Mouse (Mus musculus) adrenal gland (tissue): Measurements from ENCODE around the gene Gm7137.
"Not testable (repeated sequence)": the region's sequence is repeated elsewhere in the genome, so short reads cannot be mapped to it uniquely, and the experiment has no call there.

Source experiments
- intact Hi-C: fragments of 180-260 bp; cut with DNase I; formaldehyde crosslinking; loops from one replicate; pipeline ENCODE4 v1.15.1; 2025
- long read RNA-seq, 2 experiments: library from polyadenylated mRNA; unstranded; transcript quantifications; one replicate each; pipeline ENCODE4 v2.0.0; 2020; ENCODE audit warnings: borderline replicate concordance in 1 of 2; ENCODE audit not compliant: insufficient replicate concordance in 1 of 2

Gene Gm7137
- long read RNA-seq, experiment 1: 0 reads
- long read RNA-seq, experiment 2: 0 reads

DNA sequence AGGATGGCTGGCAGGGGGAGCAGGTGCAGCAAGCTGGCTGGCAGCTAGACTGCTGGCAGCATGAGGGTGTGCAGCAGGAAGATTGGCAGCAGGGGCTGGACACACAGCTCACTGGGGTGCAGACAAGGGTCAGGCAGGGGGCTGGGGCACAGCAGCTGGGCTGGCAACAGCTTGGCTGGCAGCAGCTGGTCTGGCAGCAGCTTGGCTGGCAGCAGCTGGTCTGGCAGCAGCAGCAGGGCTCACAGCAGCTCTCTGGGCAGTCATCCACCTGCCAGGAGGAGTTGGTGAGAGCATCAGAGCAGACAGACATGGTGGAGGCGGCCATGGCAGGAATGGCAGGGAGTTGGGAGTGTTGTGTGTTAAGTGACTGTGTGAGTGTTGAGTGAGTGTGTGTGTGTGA, at the start of gene Gm7137:
Gene Gm7137, minus strand, starts transcription at position 325 of the 400 bp plus-strand sequence.
- intact Hi-C loops: not testable (repeated sequence)

DNA sequence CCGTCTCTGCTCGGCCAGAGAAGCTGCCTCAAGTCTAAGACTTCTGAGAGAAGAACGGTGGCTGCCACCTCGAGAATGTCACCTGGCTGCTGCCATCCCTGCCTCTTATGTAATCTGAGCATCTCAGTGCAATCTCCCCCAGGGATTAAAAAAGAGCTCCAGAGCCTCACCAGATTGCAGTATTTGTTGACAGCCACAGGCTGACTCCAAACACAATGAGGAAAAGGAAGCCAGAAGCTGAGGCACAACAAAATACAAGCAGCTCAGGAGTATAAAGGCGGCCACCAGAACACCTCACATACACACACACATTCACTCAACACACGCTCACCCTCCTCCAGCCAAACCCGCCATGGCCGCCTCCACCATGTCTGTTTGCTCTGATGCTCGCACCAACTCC, 47.6 kb upstream of the Gm7137 start, which contains the start of gene Krtap10-10:
Gene Krtap10-10, plus strand, starts transcription at position 301 of the 400 bp plus-strand sequence.
- intact Hi-C loops: no loop called here

DNA sequence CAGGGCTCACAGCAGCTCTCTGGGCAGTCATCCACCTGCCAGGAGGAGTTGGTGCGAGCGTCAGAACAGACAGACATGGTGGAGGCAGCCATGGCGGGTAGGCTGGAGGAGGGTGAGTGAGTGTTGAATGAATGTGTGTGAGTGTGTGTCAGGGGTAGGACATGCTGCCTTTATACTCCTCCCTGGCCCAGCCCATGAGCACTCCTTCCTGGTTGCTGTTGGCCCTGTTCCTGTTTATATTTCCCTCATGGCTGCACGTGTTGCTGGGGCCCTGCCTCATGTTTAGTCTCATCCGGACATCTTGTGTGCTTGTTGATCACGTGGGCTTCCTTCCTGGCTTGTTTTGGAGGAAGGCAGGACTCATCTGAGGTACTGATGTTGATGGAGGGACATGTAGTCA, 39.0 kb upstream of the Gm7137 start, which contains the start of gene Krtap10-4:
Gene Krtap10-4, minus strand, starts transcription at position 145 of the 400 bp plus-strand sequence.
- intact Hi-C loops: no loop called here

DNA sequence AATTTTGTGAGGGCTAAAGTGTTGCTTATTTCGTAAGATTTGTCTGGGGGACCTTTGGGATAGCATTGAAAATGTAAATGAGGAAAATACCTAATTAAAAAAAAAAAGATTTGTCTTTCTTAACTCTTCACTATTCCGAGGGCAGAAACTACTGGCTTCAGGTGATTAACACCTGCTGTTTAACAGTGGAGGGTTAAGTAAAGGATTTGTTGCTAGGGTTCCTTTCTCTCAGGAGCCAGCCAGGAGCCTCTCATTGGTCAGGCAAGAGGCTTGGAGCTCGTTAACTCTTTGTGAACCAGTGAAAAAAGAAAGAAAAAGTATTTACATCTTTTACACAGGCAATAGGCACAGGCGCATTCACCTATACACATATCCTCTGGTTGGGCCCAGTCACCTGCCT, 31.2 kb upstream of the Gm7137 start:
- intact Hi-C loops: no loop called here

DNA sequence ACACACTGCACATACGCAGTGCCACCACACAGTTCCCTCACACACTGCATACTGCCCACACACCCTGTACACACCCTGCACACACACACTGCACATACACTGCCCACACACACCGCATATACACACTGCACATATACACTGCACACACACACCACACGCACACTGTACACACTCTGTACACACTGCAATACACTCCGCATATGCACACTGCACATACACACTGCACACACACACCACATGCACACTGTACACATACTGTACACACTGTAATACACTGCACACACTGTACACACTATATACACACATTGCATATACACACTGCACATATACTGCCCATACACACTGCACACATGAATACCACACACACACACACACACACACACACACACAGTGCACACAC, 30.5 kb upstream of the Gm7137 start:
- intact Hi-C loops: no loop called here

DNA sequence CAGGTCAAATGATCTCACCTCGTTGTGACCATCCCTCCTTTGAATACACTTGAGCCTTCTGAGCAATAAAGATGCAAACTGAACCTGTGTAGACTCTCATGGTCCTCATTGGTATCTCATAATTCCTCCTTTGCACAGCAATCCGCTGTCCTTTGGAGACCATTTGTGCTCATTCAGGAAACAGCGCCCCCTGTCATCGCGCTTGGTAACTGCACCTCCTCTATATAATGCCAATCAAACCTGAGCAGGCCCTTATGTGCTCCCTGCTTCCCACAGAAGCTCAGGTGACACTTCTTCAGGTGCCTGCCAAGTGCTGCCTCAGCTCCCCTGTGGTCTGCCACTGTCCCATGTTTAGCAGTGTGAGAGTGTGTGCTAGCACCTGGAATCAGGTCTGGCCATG, 27.5 kb upstream of the Gm7137 start:
- intact Hi-C loops: no loop called here

DNA sequence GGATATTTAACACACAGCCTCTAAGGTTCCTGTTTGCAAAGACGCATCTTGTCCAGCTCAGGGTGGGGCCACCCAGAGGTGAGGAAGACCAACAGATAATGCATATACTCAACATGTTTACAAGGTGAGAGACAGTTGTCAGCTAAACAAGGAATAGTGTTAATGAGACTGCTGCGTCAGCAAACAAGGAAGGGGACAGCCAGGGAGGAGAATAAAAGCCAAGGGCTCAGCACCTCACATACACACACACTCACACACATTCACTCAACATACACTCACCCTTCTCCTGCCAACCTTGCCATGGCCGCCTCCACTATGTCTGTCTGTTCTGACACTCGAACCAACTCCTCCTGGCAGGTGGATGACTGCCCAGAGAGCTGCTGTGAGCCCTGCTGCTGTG, 26.4 kb upstream of the Gm7137 start, which contains the start of gene Gm2696:
Gene Gm2696, plus strand, starts transcription at position 301 of the 400 bp plus-strand sequence.
- intact Hi-C loops: no loop called here

DNA sequence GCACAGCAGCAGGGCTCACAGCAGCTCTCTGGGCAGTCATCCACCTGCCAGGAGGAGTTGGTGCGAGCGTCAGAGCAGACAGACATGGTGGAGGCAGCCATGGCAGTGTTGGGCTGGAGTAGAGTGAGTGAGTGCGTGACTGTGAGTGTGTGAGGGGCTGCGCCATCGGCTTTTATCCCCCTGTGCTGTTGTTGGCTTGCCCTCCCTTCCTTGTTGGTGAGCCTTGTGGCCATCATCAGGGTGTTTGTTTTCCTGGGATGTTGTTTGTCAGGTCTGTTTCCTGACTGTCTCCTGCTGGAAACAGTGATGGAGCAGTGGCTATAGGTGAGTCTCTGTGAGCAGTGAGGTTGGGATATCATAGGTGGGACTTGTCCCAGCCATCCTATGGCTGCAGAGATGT, 23.7 kb upstream of the Gm7137 start, which contains the start of gene Gm9507:
Gene Gm9507, minus strand, starts transcription at position 101 of the 400 bp plus-strand sequence.
- intact Hi-C loops: no loop called here

DNA sequence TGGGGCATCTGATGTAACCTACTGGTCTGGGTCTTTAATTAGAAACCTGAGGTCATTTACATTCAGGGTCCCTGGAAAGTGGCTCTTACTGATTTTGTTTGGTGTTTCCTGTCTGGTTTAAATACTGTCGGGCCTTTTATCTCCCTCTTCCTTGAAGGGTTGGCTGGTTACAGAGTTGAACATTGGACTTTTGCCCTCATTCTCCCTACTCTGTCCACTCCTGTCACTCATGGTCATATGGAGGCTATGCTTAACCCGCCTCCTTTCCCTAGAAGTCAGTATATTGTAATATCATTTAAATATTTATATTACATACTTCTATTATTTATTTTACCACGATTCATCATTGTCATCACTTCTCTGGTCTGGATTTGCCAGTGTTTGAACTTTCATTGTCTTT, 16.1 kb upstream of the Gm7137 start:
- intact Hi-C loops: no loop called here

DNA sequence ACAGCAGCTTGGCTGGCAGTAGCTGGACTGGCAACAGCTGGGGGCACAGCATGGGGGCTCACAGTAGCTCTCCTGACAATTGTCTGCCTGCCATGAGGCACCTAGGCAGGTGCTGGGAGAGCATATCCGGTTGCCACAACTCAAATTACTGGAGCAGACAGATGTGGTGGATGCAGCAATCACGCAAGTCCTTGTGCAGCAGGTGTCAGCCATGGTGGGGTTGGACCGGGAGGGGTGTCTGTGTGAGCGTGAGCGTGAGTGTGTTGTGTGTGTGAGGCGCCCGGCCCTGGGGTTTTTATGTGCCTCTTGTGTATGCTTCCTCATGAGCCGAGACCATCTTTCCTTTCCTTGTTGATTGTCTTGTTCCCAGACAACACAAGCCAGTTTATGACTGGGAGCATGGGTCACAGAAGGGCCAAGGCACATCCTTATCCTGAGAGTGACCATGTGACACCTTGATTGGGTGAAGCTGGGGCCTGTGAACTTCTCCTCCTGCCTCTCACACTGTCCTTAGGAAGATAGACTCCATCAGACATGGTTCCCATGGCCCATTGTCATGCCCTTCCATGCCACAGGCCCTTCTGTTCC, 11.0 kb upstream of the Gm7137 start, which contains the start of gene Gm19668:
Gene Gm19668, minus strand, starts transcription at position 213 of the 588 bp plus-strand sequence.
- intact Hi-C loops: no loop called here

DNA sequence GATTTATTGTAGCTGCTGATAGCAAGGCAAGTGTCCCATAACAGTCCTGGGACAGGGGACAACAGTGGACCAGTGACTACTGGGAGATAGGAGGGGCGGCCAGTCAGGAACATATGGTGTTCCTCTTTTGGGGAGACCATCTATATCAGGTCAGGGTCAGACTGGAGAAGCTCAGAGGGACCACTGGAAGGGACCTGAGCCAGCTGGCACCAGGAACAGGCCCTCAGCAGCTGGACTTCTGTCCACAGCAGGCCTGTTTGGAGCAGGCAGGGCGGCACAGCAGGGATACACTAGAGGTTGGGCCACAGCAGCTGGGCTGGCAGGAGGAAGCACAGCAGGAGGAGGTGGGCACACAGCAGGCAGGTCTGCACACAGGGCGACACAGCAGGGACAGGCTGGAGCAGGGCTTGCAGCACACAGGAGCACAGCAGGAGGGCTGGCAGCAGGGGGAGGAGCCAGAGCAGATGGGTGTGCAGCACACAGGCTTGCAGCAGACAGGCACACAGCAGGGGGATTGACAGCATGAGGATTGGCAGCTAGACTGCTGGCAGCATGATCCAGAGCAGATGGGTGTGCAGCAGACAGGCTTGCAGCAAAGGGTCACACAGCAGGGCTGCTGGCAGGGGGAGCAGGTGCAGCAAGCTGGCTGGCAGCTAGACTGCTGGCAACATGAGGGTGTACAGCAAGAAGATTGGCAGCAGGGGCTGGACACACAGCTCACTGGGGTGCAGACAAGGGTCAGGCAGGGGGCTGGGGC, 10.3 kb upstream of the Gm7137 start:
- intact Hi-C loops: not testable (repeated sequence)

DNA sequence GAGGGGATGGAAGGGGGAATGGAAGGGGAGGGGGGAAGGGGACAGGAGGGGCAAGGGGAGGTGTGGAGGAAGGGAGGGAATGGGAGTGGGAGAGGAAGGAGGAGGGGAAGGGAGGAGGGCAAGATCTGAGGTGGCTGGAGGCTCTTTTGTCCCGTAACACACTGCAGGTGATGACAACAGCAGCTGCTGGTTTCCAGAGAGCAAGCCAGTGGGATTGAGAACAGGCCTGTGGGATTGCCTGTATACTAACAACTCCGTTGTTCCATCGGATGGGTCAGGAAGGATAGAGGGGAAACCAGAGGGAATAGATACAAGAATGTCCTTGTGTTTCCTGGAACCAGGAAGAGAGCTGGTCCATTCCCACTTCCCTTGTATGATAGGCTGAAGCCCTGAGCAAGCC, 9.7 kb upstream of the Gm7137 start:
- intact Hi-C loops: no loop called here

DNA sequence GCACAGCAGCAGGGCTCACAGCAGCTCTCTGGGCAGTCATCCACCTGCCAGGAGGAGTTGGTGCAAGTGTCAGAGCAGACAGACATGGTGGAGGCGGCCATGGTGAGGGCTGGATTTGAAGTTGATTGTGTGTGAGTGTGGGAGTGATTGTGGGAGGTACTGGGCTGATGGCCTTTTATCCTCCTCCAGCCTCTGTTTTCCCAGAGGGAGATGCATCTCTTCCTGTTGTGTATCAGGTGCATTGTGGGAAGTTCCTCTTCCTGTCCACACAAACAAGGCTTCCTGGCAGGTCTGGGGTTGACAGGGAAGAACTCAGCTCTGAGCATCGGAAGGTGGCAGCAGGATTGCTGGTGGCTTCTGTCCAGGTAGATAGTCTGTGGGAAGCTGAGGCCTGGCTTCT, 7.0 kb upstream of the Gm7137 start, which contains the start of gene Gm9639:
Gene Gm9639, minus strand, starts transcription at position 101 of the 400 bp plus-strand sequence.
- intact Hi-C loops: no loop called here

DNA sequence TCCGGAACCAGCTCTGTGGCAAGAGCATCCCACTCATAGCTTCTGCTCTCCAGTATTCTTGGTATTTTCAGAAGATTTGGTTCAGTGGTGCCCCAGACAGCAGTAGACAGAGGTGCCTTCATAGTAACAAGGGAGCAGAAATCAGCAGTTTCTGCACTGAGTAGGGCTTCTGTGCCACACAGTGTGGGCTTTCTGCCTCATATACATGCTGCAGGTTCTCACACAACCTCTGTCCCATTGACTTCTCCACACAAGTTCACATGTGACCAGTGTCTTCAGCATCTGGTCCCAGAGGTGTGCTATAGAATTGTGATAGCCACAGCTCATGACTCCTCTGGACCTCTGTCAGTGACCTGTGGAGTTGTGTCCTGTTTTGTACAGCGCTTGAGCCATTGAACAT, 621 bp upstream of the Gm7137 start:
- intact Hi-C loops: no loop called here

DNA sequence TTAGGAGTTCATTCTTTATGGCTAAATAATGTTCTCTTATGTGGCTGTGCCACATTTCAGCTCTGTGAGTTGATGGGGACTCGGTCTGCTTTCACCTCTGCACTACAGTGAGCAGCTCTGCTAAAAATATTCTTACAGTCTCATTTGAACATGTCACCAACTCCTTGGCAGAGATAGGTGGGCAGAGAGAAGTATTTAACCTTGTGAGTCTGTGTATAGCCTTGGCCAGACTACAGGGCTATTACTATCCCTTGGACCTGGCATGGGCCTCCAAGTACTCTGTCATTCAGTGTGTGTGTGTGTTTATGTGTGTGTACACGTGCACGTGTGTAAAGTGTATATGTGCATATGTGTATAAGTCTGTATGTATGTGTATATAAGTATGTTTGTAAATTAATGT, 4.6 kb downstream of the Gm7137 start:
- intact Hi-C loops: not testable (repeated sequence)

DNA sequence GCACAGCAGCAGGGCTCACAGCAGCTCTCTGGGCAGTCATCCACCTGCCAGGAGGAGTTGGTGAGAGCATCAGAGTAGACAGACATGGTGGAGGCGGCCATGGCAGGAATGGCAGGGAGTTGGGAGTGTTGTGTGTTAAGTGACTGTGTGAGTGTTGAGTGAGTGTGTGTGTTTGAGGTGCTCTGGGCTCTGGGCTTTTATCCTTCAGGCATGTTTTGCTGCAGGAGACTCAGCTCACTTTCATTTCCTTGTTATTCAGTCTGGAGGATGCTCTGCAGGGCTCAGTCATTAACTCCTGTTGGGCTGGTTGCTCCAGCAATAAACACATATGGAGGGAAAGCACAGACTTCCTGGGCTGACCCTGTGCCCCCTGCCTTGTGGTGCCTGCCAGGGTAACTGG, 5.6 kb downstream of the Gm7137 start, which contains the start of gene Gm3250:
Gene Gm3250, minus strand, starts transcription at position 101 of the 400 bp plus-strand sequence.
- intact Hi-C loops: not testable (repeated sequence)

DNA sequence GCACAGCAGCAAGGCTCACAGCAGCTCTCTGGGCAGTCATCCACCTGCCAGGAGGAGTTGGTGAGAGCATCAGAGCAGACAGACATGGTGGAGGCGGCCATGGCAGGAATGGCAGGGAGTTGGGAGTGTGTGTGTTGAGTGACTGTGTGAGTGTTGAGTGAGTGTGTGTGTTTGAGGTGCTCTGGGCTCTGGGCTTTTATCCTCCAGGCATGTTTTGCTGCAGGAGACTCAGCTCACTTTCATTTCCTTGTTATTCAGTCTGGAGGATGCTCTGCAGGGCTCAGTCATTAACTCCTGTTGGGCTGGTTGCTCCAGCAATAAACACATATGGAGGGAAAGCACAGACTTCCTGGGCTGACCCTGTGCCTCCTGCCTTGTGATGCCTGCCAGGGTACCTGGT, 11.2 kb downstream of the Gm7137 start, which contains the start of gene Gm7138:
Gene Gm7138, minus strand, starts transcription at position 101 of the 400 bp plus-strand sequence.
- intact Hi-C loops: not testable (repeated sequence)

DNA sequence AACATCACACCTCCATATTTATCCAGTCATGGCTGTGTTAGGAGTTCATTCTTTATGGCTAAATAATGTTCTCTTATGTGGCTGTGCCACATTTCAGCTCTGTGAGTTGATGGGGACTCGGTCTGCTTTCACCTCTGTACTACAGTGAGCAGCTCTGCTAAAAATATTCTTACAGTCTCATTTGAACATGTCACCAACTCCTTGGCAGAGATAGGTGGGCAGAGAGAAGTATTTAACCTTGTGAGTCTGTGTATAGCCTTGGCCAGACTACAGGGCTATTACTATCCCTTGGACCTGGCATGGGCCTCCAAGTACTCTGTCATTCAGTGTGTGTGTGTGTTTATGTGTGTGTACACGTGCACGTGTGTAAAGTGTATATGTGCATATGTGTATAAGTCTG, 15.9 kb downstream of the Gm7137 start:
- intact Hi-C loops: not testable (repeated sequence)

DNA sequence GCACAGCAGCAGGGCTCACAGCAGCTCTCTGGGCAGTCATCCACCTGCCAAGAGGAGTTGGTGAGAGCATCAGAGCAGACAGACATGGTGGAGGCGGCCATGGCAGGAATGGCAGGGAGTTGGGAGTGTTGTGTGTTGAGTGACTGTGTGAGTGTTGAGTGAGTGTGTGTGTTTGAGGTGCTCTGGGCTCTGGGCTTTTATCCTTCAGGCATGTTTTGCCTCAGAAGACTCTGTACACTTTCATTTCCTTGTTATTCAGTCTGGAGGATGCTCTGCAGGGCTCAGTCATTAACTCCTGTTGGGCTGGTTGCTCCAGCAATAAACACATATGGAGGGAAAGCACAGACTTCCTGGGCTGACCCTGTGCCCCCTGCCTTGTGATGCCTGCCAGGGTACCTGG, 16.8 kb downstream of the Gm7137 start, which contains the start of gene Gm3238:
Gene Gm3238, minus strand, starts transcription at position 101 of the 400 bp plus-strand sequence.
- intact Hi-C loops: not testable (repeated sequence)

DNA sequence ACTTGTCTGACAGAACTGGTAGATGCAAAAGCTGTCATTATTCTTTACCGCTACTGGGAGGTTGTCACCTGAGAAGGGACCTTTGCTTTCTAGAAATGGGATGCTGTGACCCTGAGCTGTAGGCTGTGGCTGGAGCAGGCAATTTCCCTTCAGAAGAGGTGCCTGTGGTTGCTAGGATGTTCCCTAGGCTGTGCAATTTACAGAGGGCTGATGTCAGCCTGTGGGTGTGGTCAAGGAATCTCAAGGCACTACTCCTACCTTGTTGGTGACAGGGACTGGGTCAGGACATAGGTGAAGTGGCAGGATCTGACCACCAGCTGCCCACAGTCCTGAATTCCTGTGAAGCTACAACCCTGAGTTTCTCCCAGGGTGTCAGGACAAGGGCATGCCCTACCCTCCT, 18.3 kb downstream of the Gm7137 start:
- intact Hi-C loops: no loop called here

DNA sequence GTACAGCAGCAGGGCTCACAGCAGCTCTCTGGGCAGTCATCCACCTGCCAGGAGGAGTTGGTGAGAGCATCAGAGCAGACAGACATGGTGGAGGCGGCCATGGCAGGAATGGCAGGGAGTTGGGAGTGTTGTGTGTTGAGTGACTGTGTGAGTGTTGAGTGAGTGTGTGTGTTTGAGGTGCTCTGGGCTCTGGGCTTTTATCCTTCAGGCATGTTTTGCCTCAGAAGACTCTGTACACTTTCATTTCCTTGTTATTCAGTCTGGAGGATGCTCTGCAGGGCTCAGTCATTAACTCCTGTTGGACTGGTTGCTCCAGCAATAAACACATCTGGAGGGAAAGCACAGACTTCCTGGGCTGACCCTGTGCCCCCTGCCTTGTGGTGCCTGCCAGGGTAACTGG, 28.4 kb downstream of the Gm7137 start, which contains the start of gene Gm3233:
Gene Gm3233, minus strand, starts transcription at position 101 of the 400 bp plus-strand sequence.
- intact Hi-C loops: not testable (repeated sequence)

DNA sequence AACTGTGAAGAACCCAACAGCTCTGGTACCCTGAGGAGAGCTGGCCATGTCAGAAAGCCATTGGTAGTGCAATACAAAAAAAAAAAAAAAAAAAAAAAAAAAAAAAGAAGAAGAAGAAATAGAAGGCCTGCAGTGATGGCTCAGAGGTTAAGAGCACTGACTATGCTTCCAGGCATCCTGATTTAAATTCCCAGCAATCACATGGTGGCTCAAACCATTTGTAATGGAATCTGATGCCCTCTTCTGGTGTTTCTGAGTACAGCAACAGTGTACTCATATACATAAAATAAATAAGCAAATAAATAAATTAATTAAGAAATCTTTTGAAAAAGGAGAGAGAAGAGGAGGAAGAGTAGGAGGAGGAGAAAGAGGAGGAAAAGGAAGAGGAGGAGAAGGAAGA, 34.6 kb downstream of the Gm7137 start:
- intact Hi-C loops: no loop called here
